Mouse (Mus musculus) ES-E14 (cell line): ENCODE results near the gene Nnat.

Source experiments
- HCFC1 ChIP-seq: IDR thresholded peaks from 2 replicates; pipeline ENCODE4 v1.6.1; 2012; ENCODE audit warnings: low read length, inconsistent platforms, borderline replicate concordance; ENCODE audit not compliant: insufficient read depth
- MAFK ChIP-seq: IDR thresholded peaks from 2 replicates; pipeline ENCODE4 v1.6.1; 2014; ENCODE audit warnings: mild to moderate bottlenecking, low read depth, low read length, inconsistent platforms; ENCODE audit not compliant: insufficient read depth
- ZC3H11A ChIP-seq: IDR thresholded peaks from 2 replicates; pipeline ENCODE4 v1.6.1; 2012; ENCODE audit warnings: low read depth, mild to moderate bottlenecking, inconsistent platforms, low read length, borderline replicate concordance
- ZNF384 ChIP-seq: IDR thresholded peaks from 2 replicates; pipeline ENCODE4 v1.6.1; 2012; ENCODE audit warnings: low read depth, low read length, inconsistent platforms

GRCm38 (mm10) chr2:157534163-157534562 lies 25.7 kb upstream of the Nnat start:
- no peak for TF ChIP-seq ZNF384
- TF ChIP-seq ZC3H11A: no peak
- no peak for TF ChIP-seq HCFC1
- no peak for TF ChIP-seq MAFK
